Mouse (Mus musculus) kidney, embryonic 14.5 days (tissue): Measurements from ENCODE around the gene Arid4a. TPM values are rescaled to one million over a fixed set of nuclear protein-coding genes. Genes with fewer than 3 reads are reported as not detected.
A peak's percentile ranks its signal among the peaks of the same experiment; 100 is the strongest.

Experiments
- ATAC-seq: fragments of 200-750 bp; cut with Nextera tagmentation; 2 replicates; pipeline ENCODE4 v1.8.0; 2017; ENCODE audit warnings: moderate number of reproducible peaks, mild to moderate bottlenecking, moderate TSS enrichment, moderate library complexity; ENCODE audit not compliant: low FRiP score, low TSS enrichment
- H3K27ac ChIP-seq: fragments of 300-500 bp; sonication (generic); 2 replicates; pipeline ENCODE4 v1.5.1; 2014; ENCODE audit warnings: low read depth, mild to moderate bottlenecking, low read length, moderate library complexity, mixed read lengths
- H3K27me3 ChIP-seq: fragments of 300-500 bp; sonication (generic); 2 replicates; pipeline ENCODE4 v1.6.1; 2014; ENCODE audit warnings: mild to moderate bottlenecking, low read length; ENCODE audit not compliant: control insufficient read depth, insufficient read depth
- H3K36me3 ChIP-seq: fragments of 300-500 bp; sonication (generic); 2 replicates; pipeline ENCODE4 v1.6.1; 2014; ENCODE audit warnings: low read length, mixed read lengths; ENCODE audit not compliant: control insufficient read depth, insufficient read depth
- H3K4me1 ChIP-seq: fragments of 300-500 bp; sonication (generic); 2 replicates; pipeline ENCODE4 v1.6.1; 2014; ENCODE audit warnings: low read length, mixed read lengths; ENCODE audit not compliant: control insufficient read depth, insufficient read depth
- H3K4me2 ChIP-seq: fragments of 300-500 bp; sonication (generic); replicated peaks from 2 replicates; pipeline ENCODE4 v1.6.1; 2014; ENCODE audit warnings: low read depth, mild to moderate bottlenecking, low read length
- H3K4me3 ChIP-seq: fragments of 300-500 bp; sonication (generic); 2 replicates; pipeline ENCODE4 v1.5.1; 2014; ENCODE audit warnings: mild to moderate bottlenecking, low read length
- H3K9ac ChIP-seq: fragments of 300-500 bp; sonication (generic); 2 replicates; pipeline ENCODE4 v1.6.1; 2014; ENCODE audit warnings: low read depth, mild to moderate bottlenecking, low read length, moderate library complexity
- H3K9me3 ChIP-seq: fragments of 300-500 bp; sonication (generic); 2 replicates; pipeline ENCODE4 v1.6.1; 2016; ENCODE audit warnings: low read length; ENCODE audit not compliant: control insufficient read depth
- WGBS: fragments of 180-500 bp; shearing (Covaris S2); extraction: QIAGEN DNeasy Blood & Tissue Kit; methylation state at CpG from one replicate; pipeline ENCODE4 v1.1.7; 2014; 5-methylcytosine and 5-hydroxymethylcytosine counted together
- polyA plus RNA-seq: library from polyadenylated mRNA; unstranded; fragments of >200 nt; fragmentation: Nextera tagmentation; extraction: Ambion mirVana; gene quantifications from 2 replicates; pipeline ENCODE4 v1.2.1, GENCODE M21; 2014

Gene Arid4a
- polyA plus RNA-seq, 1 experiment from 2014 or later, result 37.7 TPM

GRCm38 (mm10) chr12:71006141-71006540 is 9.6 kb upstream of the Arid4a start:
- no peaks in the 10 kb centered on the region for H3K4me1 ChIP-seq
- 96% methylated on average over 6 of the region's 6 CpGs for WGBS
- no peak overlapping the region for H3K27ac ChIP-seq
- no peaks in the 10 kb centered on the region for H3K9me3 ChIP-seq
- ATAC-seq, result no peak
- H3K27me3 ChIP-seq, result no peaks in the 10 kb centered on the region
- no peak overlapping the region for H3K4me2 ChIP-seq
- no peak overlapping the region for H3K4me3 ChIP-seq
- no peak overlapping the region for H3K9ac ChIP-seq
- H3K36me3 ChIP-seq, result peaks cover 70% of the 10 kb centered on the region

GRCm38 (mm10) chr12:71006901-71007300 is 8.9 kb upstream of the Arid4a start:
- H3K36me3 ChIP-seq, result peaks cover 73% of the 10 kb centered on the region
- no peak for ATAC-seq

DNA sequence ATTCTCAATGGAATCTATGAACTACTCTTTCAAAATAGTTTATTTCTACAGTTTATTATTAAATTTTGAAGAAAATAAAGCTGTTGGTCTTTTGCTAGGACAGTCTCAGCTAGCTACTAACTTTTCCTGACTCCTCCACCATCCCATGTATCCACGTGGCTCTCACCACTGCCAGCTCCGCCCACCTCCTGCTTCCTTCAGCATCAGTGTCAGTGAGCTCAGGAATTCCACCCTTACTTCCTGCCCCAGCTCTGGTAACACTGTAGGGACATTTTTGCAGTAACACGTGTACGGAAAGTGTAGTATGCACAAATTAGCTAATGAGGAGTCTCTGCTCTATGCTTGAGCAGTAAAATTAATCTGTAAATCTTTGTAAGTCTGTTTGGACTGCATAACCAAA is 6.0 kb upstream of the Arid4a start:
- H3K9me3 ChIP-seq, result no peaks in the 10 kb centered on the region
- no peak overlapping the region for H3K9ac ChIP-seq
- H3K36me3 ChIP-seq, result peaks cover 70% of the 10 kb centered on the region
- no peak for ATAC-seq
- no peak overlapping the region for H3K4me2 ChIP-seq
- WGBS, result 57% methylated on average over 4 of the region's 4 CpGs
- no peaks in the 10 kb centered on the region for H3K27me3 ChIP-seq
- no peak overlapping the region for H3K27ac ChIP-seq
- H3K4me1 ChIP-seq, result peaks cover 13% of the 10 kb centered on the region; the same call in 1 of the 2 replicates
- H3K4me3 ChIP-seq, result no peak overlapping the region

More at GRCm38 (mm10) chr12:71006901-71007300, 8.9 kb upstream of the Arid4a start:
- Histone ChIP-seq H3K9ac (no peak overlapping the region), H3K9me3 (no peaks in the 10 kb centered on the region), H3K4me1 (0 out of 2 replicates have a peak, but pooled peaks cover under 1% of the 10 kb centered on the region), H3K4me3 (no peak overlapping the region), H3K27ac (no peak overlapping the region), H3K4me2 (no peak overlapping the region), H3K27me3 (no peaks in the 10 kb centered on the region)
- 87% methylated on average over 7 of the region's 7 CpGs for WGBS

GRCm38 (mm10) chr12:71014845-71015362 is 886 bp upstream of the Arid4a start:
- Histone ChIP-seq H3K36me3 (peaks cover 31% of the 10 kb centered on the region), H3K4me2 (peak overlapping the region; percentile 69), H3K27ac (peak overlapping the region; percentile 97), H3K27me3 (no peaks in the 10 kb centered on the region), H3K9ac (peak overlapping the region; percentile 78), H3K4me3 (peak overlapping the region; percentile 76), H3K9me3 (no peaks in the 10 kb centered on the region), H3K4me1 (peaks cover 13% of the 10 kb centered on the region; the same call in 1 of the 2 replicates)
- under 1% methylated on average over 29 of the region's 32 CpGs for WGBS
- no peak for ATAC-seq

DNA sequence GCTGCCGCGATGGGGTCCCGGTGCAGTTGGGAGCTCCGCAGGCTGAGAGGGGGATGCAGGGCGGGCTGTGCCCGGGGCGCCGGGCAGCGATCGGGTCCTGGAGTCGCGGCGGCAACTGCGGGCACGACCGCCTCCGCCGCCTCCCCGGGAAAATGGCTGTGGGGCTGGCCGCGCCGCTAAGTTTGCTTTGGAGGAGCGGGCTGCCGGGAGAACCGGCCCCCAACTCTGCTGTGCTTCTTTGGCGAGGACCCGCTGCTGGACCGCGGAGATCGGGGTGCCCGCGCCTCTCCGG is 367 bp downstream of the Arid4a start:
- Histone ChIP-seq H3K4me2 (peak overlapping the region; percentile 59), H3K9ac (peak overlapping the region; percentile 90), H3K4me1 (peaks cover 13% of the 10 kb centered on the region; the same call in 1 of the 2 replicates), H3K27ac (peak overlapping the region; percentile 94), H3K36me3 (peaks cover 28% of the 10 kb centered on the region), H3K27me3 (no peaks in the 10 kb centered on the region), H3K9me3 (no peaks in the 10 kb centered on the region), H3K4me3 (peak overlapping the region; percentile 84)
- no peak for ATAC-seq
- 1% methylated on average over 27 of the region's 33 CpGs for WGBS

DNA sequence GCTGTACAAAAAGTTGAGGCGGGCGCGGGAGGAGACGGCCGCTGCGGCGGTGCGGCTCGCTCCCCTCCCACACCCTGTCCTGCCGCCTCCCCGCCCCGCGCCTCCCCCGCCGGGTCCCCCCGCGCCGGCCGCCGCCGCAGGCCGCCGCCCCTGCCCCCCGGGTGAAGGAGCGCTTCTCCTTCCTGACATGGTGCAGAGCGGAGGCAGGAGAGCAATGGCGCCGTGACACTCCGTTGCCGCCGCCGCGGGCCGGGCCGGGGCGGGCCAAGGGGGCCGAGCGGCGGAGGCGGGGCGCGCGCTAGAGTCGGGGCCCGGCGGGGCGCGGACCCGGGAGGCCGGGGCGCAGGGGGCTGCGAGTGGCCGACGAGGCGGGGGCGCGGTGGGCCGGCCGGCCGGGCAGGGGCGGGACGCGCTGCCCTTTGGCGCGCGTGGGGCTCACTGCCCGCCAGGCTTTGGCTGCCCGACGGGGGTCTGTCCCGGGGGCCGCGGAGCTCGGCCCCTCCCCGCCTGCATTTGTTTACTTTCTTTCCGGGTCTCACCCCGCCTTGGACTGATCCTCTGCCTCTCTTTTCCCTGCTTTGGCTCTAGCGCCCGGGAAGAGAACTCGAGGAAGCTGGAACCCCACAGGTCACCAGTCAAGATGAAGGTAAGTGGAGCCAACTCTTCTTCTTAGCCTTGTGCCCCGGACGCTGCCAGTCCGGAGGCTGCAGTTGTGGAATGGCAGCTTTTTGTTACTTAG is 882 bp downstream of the Arid4a start:
- Histone ChIP-seq H3K27ac (peak overlapping the region; percentile 94), H3K4me3 (peak overlapping the region; percentile 84), H3K36me3 (peaks cover 31% of the 10 kb centered on the region), H3K27me3 (no peaks in the 10 kb centered on the region), H3K9me3 (no peaks in the 10 kb centered on the region), H3K9ac (peak overlapping the region; percentile 90), H3K4me1 (peaks cover 13% of the 10 kb centered on the region; the same call in 1 of the 2 replicates), H3K4me2 (peak overlapping the region; percentile 59)
- peak; percentile 30 for ATAC-seq
- 1% methylated on average over 36 of the region's 82 CpGs for WGBS

DNA sequence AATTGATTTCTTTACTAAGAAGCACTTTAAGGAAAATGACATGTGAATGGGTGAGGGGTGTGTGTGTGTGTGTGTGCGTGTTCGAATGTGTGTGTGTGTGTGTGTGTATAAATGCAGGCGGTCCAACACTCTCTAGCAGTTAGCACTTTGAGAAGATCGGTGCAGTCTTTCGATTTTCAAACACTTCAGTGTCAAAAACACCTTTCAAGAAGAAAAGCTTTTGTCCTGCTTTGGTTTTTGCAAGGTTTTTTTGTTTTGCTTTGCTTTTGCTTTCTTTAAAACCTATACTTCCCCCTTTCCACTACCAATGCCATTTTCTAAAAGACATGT is 1.4 kb downstream of the Arid4a start:
- Histone ChIP-seq H3K36me3 (peaks cover 30% of the 10 kb centered on the region), H3K4me1 (peaks cover 9% of the 10 kb centered on the region; the same call in 1 of the 2 replicates), H3K4me2 (peak overlapping the region; percentile 59), H3K9me3 (no peaks in the 10 kb centered on the region), H3K27me3 (no peaks in the 10 kb centered on the region), H3K27ac (peak overlapping the region; percentile 94; the same call in 1 of the 2 replicates), H3K9ac (peak overlapping the region; percentile 90), H3K4me3 (peak overlapping the region; percentile 84)
- WGBS, result 14% methylated on average over 5 of the region's 5 CpGs
- no peak for ATAC-seq

DNA sequence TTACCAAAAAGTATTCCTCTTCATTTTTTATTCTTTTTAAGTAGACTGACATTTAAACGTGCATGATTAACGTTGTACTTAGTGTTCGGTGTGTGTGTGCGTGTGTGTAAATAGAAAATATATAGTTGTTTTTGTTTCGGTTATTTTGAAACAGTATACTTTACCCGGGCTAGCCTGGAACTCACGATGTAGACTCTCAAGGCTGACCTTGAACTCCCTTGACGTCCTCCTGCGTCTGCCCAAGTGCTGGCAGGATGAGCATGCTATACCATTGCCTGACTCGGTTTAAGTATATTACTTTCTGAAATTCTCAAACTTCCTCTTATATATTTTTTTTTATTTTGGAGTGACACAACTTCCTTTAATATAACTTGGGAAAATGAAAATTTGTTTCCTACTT is 2.0 kb downstream of the Arid4a start:
- Histone ChIP-seq H3K4me2 (peak overlapping the region; percentile 59; the same call in 1 of the 2 replicates), H3K27ac (no peak overlapping the region), H3K4me1 (peaks cover 8% of the 10 kb centered on the region; the same call in 1 of the 2 replicates), H3K27me3 (no peaks in the 10 kb centered on the region), H3K4me3 (peak overlapping the region; percentile 84; the same call in 1 of the 2 replicates), H3K9me3 (no peaks in the 10 kb centered on the region), H3K36me3 (peaks cover 32% of the 10 kb centered on the region), H3K9ac (no peak overlapping the region)
- WGBS, result 65% methylated on average over 10 of the region's 10 CpGs
- ATAC-seq, result no peak

DNA sequence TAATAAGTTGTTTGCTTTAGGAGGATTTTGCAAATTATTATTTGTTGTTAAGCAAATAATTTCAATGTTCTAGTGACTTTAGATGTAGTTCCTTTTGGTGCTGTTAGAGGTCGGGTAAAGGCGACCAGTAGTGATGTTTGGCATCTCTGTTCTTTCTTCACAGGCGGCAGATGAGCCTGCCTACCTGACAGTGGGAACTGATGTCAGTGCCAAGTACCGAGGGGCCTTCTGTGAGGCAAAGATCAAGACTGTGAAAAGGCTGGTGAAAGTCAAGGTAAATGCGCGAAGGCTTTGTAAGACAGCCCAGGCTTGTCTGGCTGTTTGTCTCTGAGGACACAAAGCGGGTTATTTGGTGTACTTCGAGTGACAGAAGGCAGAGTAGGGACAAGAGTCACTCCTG is 3.4 kb downstream of the Arid4a start:
- ATAC-seq, result no peak
- Histone ChIP-seq H3K4me2 (no peak overlapping the region), H3K27ac (no peak overlapping the region), H3K27me3 (no peaks in the 10 kb centered on the region), H3K9ac (no peak overlapping the region), H3K36me3 (peaks cover 38% of the 10 kb centered on the region), H3K9me3 (no peaks in the 10 kb centered on the region), H3K4me3 (no peak overlapping the region), H3K4me1 (peaks cover 2% of the 10 kb centered on the region; the same call in 1 of the 2 replicates)
- 90% methylated on average over 8 of the region's 8 CpGs for WGBS
